Mouse (Mus musculus) myocyte (in vitro differentiated cells): Measurements from ENCODE around the gene Zfp936. TPM values are rescaled to one million over a fixed set of nuclear protein-coding genes. Genes with fewer than 3 reads are reported as not detected.

Experiments used
- polyA plus RNA-seq: library from polyadenylated mRNA; unstranded; fragments of >200 nt; fragmentation: generic; extraction: Trizol; gene quantifications from one replicate; pipeline ENCODE4 v1.2.1, GENCODE M21; 2012; ENCODE audit warnings: missing spikeins

Gene Zfp936
- polyA plus RNA-seq, 1 experiment = 0.35 TPM

Other genes with a start within 250 kb of the Zfp936 start
- 0.05 TPM for gene Gm2381, start 247.0 kb upstream of the Zfp936 start, polyA plus RNA-seq
- gene Vmn2r63, start 180.4 kb upstream of the Zfp936 start, polyA plus RNA-seq = not detected
- gene Gm9268, start 95.5 kb upstream of the Zfp936 start, polyA plus RNA-seq = not detected
- gene Zfp715, start 199.1 kb downstream of the Zfp936 start, polyA plus RNA-seq = 2.7 TPM
- gene Siglecf, start 237.1 kb downstream of the Zfp936 start, polyA plus RNA-seq = not detected